8 mouse cellular contexts compared by ENCODE assay signal in genomic region chr1:74067866-74068265, GRCm38 (mm10). TPM values are rescaled to one million over a fixed set of nuclear protein-coding genes. Genes with fewer than 3 reads are reported as not detected.
DNase-seq lines count a peak whose midpoint lies in the region; ATAC-seq and TF ChIP-seq lines count a peak whose summit lies in the region.

No protein-coding gene starts in this region.

- H3K4me2 ChIP-seq in embryonic facial prominence, embryonic 13.5 days: peak overlapping the region; percentile 86
- peak overlapping the region; percentile 72 for H3K4me2 ChIP-seq in limb, embryonic 11.5 days (ENCODE audit: low read depth, severe bottlenecking)

- 30% methylated on average over 14 of the region's 14 CpGs for WGBS in kidney, adult 2 months
- WGBS in embryonic facial prominence, embryonic 13.5 days: 24% methylated on average over 14 of the region's 14 CpGs
- 17% methylated on average over 14 of the region's 14 CpGs for WGBS in limb, embryonic 11.5 days
- 49% methylated on average over 14 of the region's 14 CpGs for WGBS in olfactory bulb, adult 2 months

- peak overlapping the region; percentile 98 for H3K27ac ChIP-seq in kidney, adult 2 months (ENCODE audit: insufficient read depth, low read depth, low read length)
- peak overlapping the region; percentile 91 for H3K27ac ChIP-seq in embryonic facial prominence, embryonic 13.5 days
- H3K27ac ChIP-seq in limb, embryonic 11.5 days (replicated peaks; ENCODE audit: low read depth, low read length): peak overlapping the region; percentile 81; the same call in 1 of the 2 replicates
- H3K27ac ChIP-seq in olfactory bulb, adult 2 months (ENCODE audit: insufficient read depth, low read depth, low read length): no peak overlapping the region

- no peak for TF ChIP-seq CTCF in kidney, adult 2 months (conservative IDR thresholded peaks at IDR 0.05; ENCODE audit: insufficient read depth, insufficient read length, low read depth, low read length)
- no peak for TF ChIP-seq CTCF in olfactory bulb, adult 2 months (IDR thresholded peaks at IDR 0.05; ENCODE audit: insufficient read depth, low read depth, low read length)

- peaks cover 43% of the 10 kb centered on the region for H3K4me1 ChIP-seq in kidney, adult 2 months (ENCODE audit: control insufficient read depth, insufficient read depth, low read length)
- H3K4me1 ChIP-seq in embryonic facial prominence, embryonic 13.5 days: peaks cover 45% of the 10 kb centered on the region
- peaks cover 32% of the 10 kb centered on the region for H3K4me1 ChIP-seq in limb, embryonic 11.5 days (ENCODE audit: control insufficient read depth, insufficient read depth, low read length)
- H3K4me1 ChIP-seq in olfactory bulb, adult 2 months (ENCODE audit: control insufficient read depth, insufficient read depth, low read length): peaks cover 14% of the 10 kb centered on the region

- H3K27me3 ChIP-seq in kidney, adult 2 months (replicated peaks; ENCODE audit: control insufficient read depth, insufficient read depth, low read length): no peaks in the 10 kb centered on the region
- H3K27me3 ChIP-seq in embryonic facial prominence, embryonic 13.5 days: no peaks in the 10 kb centered on the region
- H3K27me3 ChIP-seq in limb, embryonic 11.5 days (ENCODE audit: control insufficient read depth, insufficient read depth, low read length): no peaks in the 10 kb centered on the region

- H3K9ac ChIP-seq in embryonic facial prominence, embryonic 13.5 days: peak overlapping the region; percentile 76
- peak overlapping the region; percentile 61 for H3K9ac ChIP-seq in limb, embryonic 11.5 days (ENCODE audit: low read length)

- TF ChIP-seq POLR2A in kidney, adult 2 months (IDR thresholded peaks at IDR 0.05; ENCODE audit: low read depth, low read length): no peak
- TF ChIP-seq POLR2A in olfactory bulb, adult 2 months (IDR thresholded peaks at IDR 0.05; ENCODE audit: insufficient read depth, low read depth, low read length): no peak

- ATAC-seq in embryonic facial prominence, embryonic 13.5 days (ENCODE audit: insufficient number of reproducible peaks, insufficient read depth, low FRiP score, low TSS enrichment, low read depth): no peak
- no peak for ATAC-seq in limb, embryonic 11.5 days (ENCODE audit: insufficient number of reproducible peaks, low FRiP score, low TSS enrichment, low read depth)

- H3K9me3 ChIP-seq in embryonic facial prominence, embryonic 13.5 days: no peaks in the 10 kb centered on the region
- no peaks in the 10 kb centered on the region for H3K9me3 ChIP-seq in limb, embryonic 11.5 days (ENCODE audit: control insufficient read depth, low read length)

- peak overlapping the region; percentile 80 for H3K4me3 ChIP-seq in kidney, adult 2 months (ENCODE audit: insufficient read depth, low read depth, low read length)
- H3K4me3 ChIP-seq in embryonic facial prominence, embryonic 13.5 days: peak overlapping the region; percentile 51
- H3K4me3 ChIP-seq in limb, embryonic 11.5 days (ENCODE audit: low read depth, low read length): peak overlapping the region; percentile 34
- peak overlapping the region; percentile 14; the same call in 1 of the 2 replicates for H3K4me3 ChIP-seq in olfactory bulb, adult 2 months (ENCODE audit: insufficient read depth, low read depth, low read length)

- DNase-seq in kidney, adult 2 months: no peak
- DNase-seq in kidney, postnatal 10 days: no peak
- no peak for DNase-seq in limb, embryonic 11.5 days (ENCODE audit: low spot score)
- DNase-seq in spleen, adult 12 weeks (ENCODE audit: low spot score): no peak
- DNase-seq in cerebellum, adult 18-20 months: no peak
- no peak for DNase-seq in kidney, adult 11 months

- no peaks in the 10 kb centered on the region for H3K36me3 ChIP-seq in kidney, adult 2 months (ENCODE audit: control insufficient read depth, insufficient read depth, low read length)
- peaks cover 18% of the 10 kb centered on the region for H3K36me3 ChIP-seq in embryonic facial prominence, embryonic 13.5 days
- H3K36me3 ChIP-seq in limb, embryonic 11.5 days (ENCODE audit: control insufficient read depth, insufficient read depth, low read length): peaks cover 3% of the 10 kb centered on the region; the same call in 1 of the 2 replicates

RNA-seq across cellular contexts. Expression of gene Tns1, which starts 56.4 kb away (rescaled TPM):
- 400 and 465 TPM in 2 replicates for polyA plus RNA-seq in kidney, adult 2 months (2012; rRNA removed)
- 38.5 and 39.3 TPM in 2 replicates for polyA plus RNA-seq in embryonic facial prominence, embryonic 13.5 days (2015; fragmentation: Nextera tagmentation; extraction: Ambion mirVana)
- 36.3 and 36.9 TPM in 2 replicates for polyA plus RNA-seq in limb, embryonic 11.5 days (2014; fragmentation: Nextera tagmentation; extraction: Ambion mirVana)
- polyA plus RNA-seq in olfactory bulb, adult 2 months (2012; ENCODE audit: insufficient read depth, insufficient read length, low replicate concordance, missing spikeins): not detected in 2 replicates

RNA-seq across cellular contexts. Expression of gene Rufy4, which starts 57.5 kb away (rescaled TPM):
- 2.4 and 3.3 TPM in 2 replicates for polyA plus RNA-seq in kidney, adult 2 months (2012; rRNA removed)
- polyA plus RNA-seq in embryonic facial prominence, embryonic 13.5 days (2015; fragmentation: Nextera tagmentation; extraction: Ambion mirVana): 0.22 and 0.23 TPM in 2 replicates
- polyA plus RNA-seq in limb, embryonic 11.5 days (2014; fragmentation: Nextera tagmentation; extraction: Ambion mirVana): 0.07 TPM in 1 of 2 replicates, not detected in the other
- not detected in 2 replicates for polyA plus RNA-seq in olfactory bulb, adult 2 months (2012; ENCODE audit: insufficient read depth, insufficient read length, low replicate concordance, missing spikeins)

Comparison
In these comparisons a context has a peak if more than half of its experiments do, and no peak if none do; other contexts are left out.
1. H3K4me3 ChIP-seq: peak in every context shown above with its lines; median percentile 80 in kidney, adult 2 months; 51 in embryonic facial prominence, embryonic 13.5 days; 34 in limb, embryonic 11.5 days; 14 in olfactory bulb, adult 2 months.